In genomic region chr4:40317404-40317803, GRCm38 (mm10) we compare ENCODE assay signal across 17 mouse cellular contexts.
"Had no signal": no experiment of that assay in that cellular context is flagged by ENCODE, and none has a peak within 500 bp of the region (broad histone marks: within the 10 kb centered on the region; RNA-seq: fewer than 3 reads in every experiment).

No protein-coding gene starts in this region.

- H3K4me3 ChIP-seq: limb, embryonic 15.5 days; liver, embryonic 13.5 days; lung, embryonic 15.5 days; megakaryocyte, embryonic 14.5 days; myocyte; neural tube, embryonic 15.5 days had no signal

- H3K4me1 ChIP-seq: limb, embryonic 15.5 days; lung, embryonic 15.5 days; neural tube, embryonic 15.5 days had no signal

- H3K36me3 ChIP-seq: limb, embryonic 15.5 days; liver, embryonic 13.5 days; lung, embryonic 15.5 days; neural tube, embryonic 15.5 days had no signal

- H3K27ac ChIP-seq: kidney, postnatal 0 days; limb, embryonic 15.5 days; liver, embryonic 13.5 days; lung, embryonic 15.5 days; macrophage; neural tube, embryonic 15.5 days had no signal

- DNase-seq: kidney, adult 8-10 months; kidney, postnatal 36 days; layer of hippocampus, adult 9-11 months; layer of hippocampus, postnatal 36 days; liver, embryonic 13.5 days; liver, postnatal 0 days; lung, postnatal 14 days; right cerebral cortex, adult 18-20 months; right cerebral cortex, postnatal 25 days; thymus, postnatal 36 days had no signal

- H3K9ac ChIP-seq: limb, embryonic 15.5 days; liver, embryonic 13.5 days; liver, postnatal 0 days; lung, embryonic 15.5 days; neural tube, embryonic 15.5 days had no signal

- ATAC-seq: liver, postnatal 0 days had no signal

- H3K9me3 ChIP-seq: limb, embryonic 15.5 days; liver, embryonic 13.5 days; lung, embryonic 15.5 days; neural tube, embryonic 15.5 days had no signal

- H3K4me2 ChIP-seq: limb, embryonic 15.5 days; liver, embryonic 13.5 days; lung, embryonic 15.5 days; neural tube, embryonic 15.5 days had no signal

- H3K27me3 ChIP-seq: limb, embryonic 15.5 days; liver, embryonic 13.5 days; lung, embryonic 15.5 days; megakaryocyte, embryonic 14.5 days; neural tube, embryonic 15.5 days had no signal
